Mouse (Mus musculus) hindbrain, embryonic 16.5 days (tissue): ENCODE measurements around the gene Faf2. TPM values are rescaled to one million over a fixed set of nuclear protein-coding genes. Genes with fewer than 3 reads are reported as not detected.
A peak's percentile ranks its signal among the peaks of the same experiment; 100 is the strongest.

ENCODE experiments used
- ATAC-seq: fragments of 200-750 bp; cut with Nextera tagmentation; 2 replicates; pipeline ENCODE4 v1.8.0; 2017; ENCODE audit warnings: moderate TSS enrichment, moderate library complexity
- H3K27ac ChIP-seq: fragments of 300-500 bp; sonication (generic); 2 replicates; pipeline ENCODE4 v1.5.1; 2014; ENCODE audit warnings: low read depth, mild to moderate bottlenecking, control low read depth, low read length, moderate library complexity
- H3K27me3 ChIP-seq: fragments of 300-500 bp; sonication (generic); replicated peaks from 2 replicates; pipeline ENCODE4 v1.6.1; 2014; ENCODE audit warnings: low read length; ENCODE audit not compliant: control insufficient read depth, insufficient read depth
- H3K36me3 ChIP-seq: fragments of 300-500 bp; sonication (generic); 2 replicates; pipeline ENCODE4 v1.6.1; 2014; ENCODE audit warnings: mild to moderate bottlenecking, low read length, moderate library complexity, mixed read lengths; ENCODE audit not compliant: control insufficient read depth, insufficient read depth
- H3K4me1 ChIP-seq: fragments of 300-500 bp; sonication (generic); 2 replicates; pipeline ENCODE4 v1.6.1; 2014; ENCODE audit warnings: low read depth, low read length; ENCODE audit not compliant: control insufficient read depth, insufficient read depth
- H3K4me2 ChIP-seq: fragments of 300-500 bp; sonication (generic); 2 replicates; pipeline ENCODE4 v1.6.1; 2014; ENCODE audit warnings: mild to moderate bottlenecking, low read length, control low read depth, moderate library complexity
- H3K4me3 ChIP-seq: fragments of 300-500 bp; sonication (generic); 2 replicates; pipeline ENCODE4 v1.5.1; 2014; ENCODE audit warnings: mild to moderate bottlenecking, low read length, control low read depth, moderate library complexity
- H3K9ac ChIP-seq: fragments of 300-500 bp; sonication (generic); 2 replicates; pipeline ENCODE4 v1.6.1; 2014; ENCODE audit warnings: low read depth, mild to moderate bottlenecking, control low read depth, low read length, moderate library complexity
- H3K9me3 ChIP-seq: fragments of 300-500 bp; sonication (generic); 2 replicates; pipeline ENCODE4 v1.6.1; 2014; ENCODE audit warnings: mild to moderate bottlenecking, low read length, moderate library complexity; ENCODE audit not compliant: control insufficient read depth
- WGBS: fragments of 180-500 bp; shearing (Covaris S2); extraction: QIAGEN DNeasy Blood & Tissue Kit; methylation state at CpG from one replicate; pipeline ENCODE4 v1.1.7; 2014; 5-methylcytosine and 5-hydroxymethylcytosine counted together
- polyA plus RNA-seq: library from polyadenylated mRNA; unstranded; fragments of >200 nt; fragmentation: Nextera tagmentation; extraction: Ambion mirVana; gene quantifications from 2 replicates; pipeline ENCODE4 v1.2.1, GENCODE M21; 2015

The Faf2 gene
- polyA plus RNA-seq, 1 experiment from 2014 or later = 61.9 TPM

DNA sequence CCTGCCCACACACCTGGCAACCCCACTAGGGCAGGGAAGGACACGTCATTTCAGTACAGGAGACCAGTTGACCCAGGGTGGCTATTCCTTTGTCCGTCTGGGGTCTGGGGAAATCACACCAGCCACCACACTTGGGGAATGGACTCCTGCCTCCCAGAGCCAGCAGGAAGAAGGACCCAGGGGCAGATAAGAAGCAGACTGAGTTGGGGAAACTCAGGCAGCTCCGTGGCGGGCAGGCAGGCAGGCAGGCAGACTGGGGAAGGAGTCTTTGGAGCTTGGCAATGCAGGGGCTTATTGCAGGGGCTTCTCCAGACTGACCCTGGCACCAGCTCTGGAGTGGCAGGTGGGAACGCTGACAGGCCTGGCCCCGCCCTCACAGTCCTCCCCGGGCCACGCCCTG lies 59.7 kb downstream of the Faf2 start:
- Histone ChIP-seq H3K36me3 (peaks cover 45% of the 10 kb centered on the region), H3K27me3 (no peaks in the 10 kb centered on the region), H3K27ac (no peak overlapping the region), H3K4me2 (no peak overlapping the region), H3K9me3 (no peaks in the 10 kb centered on the region), H3K4me1 (peaks cover 25% of the 10 kb centered on the region), H3K4me3 (no peak overlapping the region), H3K9ac (no peak overlapping the region)
- ATAC-seq = no peak
- 89% methylated on average over 8 of the region's 8 CpGs for WGBS

DNA sequence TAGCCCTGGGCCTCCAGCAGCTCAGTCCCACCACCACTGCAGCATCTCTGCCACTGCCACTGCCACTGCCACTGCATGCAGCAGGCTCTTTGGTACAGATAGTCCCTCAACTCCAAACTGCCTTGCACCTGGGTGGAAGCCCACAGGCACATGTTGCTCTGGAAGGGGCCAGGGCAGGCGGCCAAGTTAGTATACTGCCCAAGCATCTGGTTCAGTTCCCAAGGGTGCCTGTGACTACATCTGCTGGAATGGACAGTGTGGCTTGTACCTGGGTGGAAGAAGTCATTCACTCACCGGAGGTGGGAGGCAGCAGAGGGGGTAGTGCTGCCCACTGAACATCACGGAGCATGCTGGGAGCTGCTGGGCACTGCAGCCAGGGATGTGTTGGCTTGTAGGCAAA lies 61.7 kb downstream of the Faf2 start:
- Histone ChIP-seq H3K4me1 (peaks cover 28% of the 10 kb centered on the region), H3K4me2 (no peak overlapping the region), H3K27me3 (no peaks in the 10 kb centered on the region), H3K36me3 (peaks cover 45% of the 10 kb centered on the region), H3K27ac (no peak overlapping the region), H3K9me3 (no peaks in the 10 kb centered on the region), H3K4me3 (no peak overlapping the region), H3K9ac (no peak overlapping the region)
- no peak for ATAC-seq
- WGBS = 86% methylated on average over 3 of the region's 3 CpGs

DNA sequence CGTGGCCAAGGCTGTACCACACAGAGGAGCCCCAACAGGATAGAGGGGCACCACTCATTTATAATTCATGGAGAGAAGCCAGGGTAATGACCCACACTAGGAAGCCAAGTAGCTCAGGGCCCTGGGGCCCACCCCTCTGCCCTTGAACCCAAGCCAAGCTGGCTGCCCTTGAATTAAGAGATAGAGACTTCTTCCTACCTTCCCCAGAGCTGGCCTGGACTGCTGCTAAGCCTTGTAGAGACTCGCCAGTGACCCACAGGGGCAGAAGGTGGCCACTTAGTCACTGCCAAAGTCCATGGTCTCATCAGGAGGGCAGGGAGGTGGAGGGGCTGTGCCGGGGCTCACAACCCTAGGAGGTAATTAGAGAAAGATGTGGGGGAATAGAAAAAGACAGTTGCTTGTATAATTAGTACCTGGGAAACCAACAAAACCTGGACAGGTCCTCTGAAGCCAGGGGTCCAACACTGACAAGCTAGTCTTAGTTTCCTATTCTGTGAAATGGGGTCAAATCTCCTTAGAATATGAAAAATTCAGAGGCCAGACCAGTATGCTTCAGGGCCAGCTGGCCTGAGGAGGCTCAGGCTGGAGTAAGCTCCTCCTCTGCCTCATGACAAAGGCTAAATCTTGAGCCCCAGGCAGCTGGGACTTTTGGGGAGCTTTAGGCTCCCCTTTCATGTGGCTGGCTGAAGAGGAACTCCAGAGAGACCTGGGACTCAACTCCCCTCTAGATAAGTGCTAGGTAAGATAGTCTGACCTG lies 62.7 kb downstream of the Faf2 start:
- H3K4me2 ChIP-seq = peak overlapping the region; percentile 77
- no peaks in the 10 kb centered on the region for H3K27me3 ChIP-seq
- H3K4me1 ChIP-seq = peaks cover 31% of the 10 kb centered on the region
- WGBS = 61% methylated on average over 3 of the region's 3 CpGs
- no peak for ATAC-seq
- H3K9ac ChIP-seq = peak overlapping the region; percentile 31; the same call in 1 of the 2 replicates
- no peaks in the 10 kb centered on the region for H3K9me3 ChIP-seq
- no peak overlapping the region for H3K27ac ChIP-seq
- peak overlapping the region; percentile 69 for H3K4me3 ChIP-seq
- peaks cover 42% of the 10 kb centered on the region for H3K36me3 ChIP-seq

DNA sequence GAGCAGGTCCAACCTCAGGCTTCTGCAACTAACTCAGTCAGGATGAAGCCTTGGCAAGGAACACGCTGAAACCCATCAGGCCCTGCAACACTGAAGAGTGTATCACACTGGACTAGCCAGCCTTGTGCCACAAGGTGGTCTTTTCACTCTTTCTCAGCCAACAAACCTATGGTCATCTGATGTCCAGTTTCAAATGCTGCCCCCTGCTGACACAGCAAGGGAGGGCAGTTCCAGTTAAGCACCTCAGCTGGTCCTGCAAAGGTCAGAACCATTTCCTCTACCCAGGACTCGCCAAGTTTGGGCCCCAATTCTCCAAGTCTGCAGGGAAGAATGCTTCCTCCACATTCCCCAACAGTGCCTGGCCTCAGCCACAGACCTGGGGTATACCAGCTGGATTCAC lies 63.6 kb downstream of the Faf2 start:
- ATAC-seq = no peak
- H3K9me3 ChIP-seq = no peaks in the 10 kb centered on the region
- H3K27ac ChIP-seq = no peak overlapping the region
- no peaks in the 10 kb centered on the region for H3K27me3 ChIP-seq
- peak overlapping the region; percentile 77 for H3K4me2 ChIP-seq
- peak overlapping the region; percentile 95 for H3K9ac ChIP-seq
- WGBS = 39% methylated on average over 2 of the region's 2 CpGs
- peaks cover 39% of the 10 kb centered on the region for H3K36me3 ChIP-seq
- H3K4me1 ChIP-seq = peaks cover 31% of the 10 kb centered on the region
- peak overlapping the region; percentile 69 for H3K4me3 ChIP-seq

DNA sequence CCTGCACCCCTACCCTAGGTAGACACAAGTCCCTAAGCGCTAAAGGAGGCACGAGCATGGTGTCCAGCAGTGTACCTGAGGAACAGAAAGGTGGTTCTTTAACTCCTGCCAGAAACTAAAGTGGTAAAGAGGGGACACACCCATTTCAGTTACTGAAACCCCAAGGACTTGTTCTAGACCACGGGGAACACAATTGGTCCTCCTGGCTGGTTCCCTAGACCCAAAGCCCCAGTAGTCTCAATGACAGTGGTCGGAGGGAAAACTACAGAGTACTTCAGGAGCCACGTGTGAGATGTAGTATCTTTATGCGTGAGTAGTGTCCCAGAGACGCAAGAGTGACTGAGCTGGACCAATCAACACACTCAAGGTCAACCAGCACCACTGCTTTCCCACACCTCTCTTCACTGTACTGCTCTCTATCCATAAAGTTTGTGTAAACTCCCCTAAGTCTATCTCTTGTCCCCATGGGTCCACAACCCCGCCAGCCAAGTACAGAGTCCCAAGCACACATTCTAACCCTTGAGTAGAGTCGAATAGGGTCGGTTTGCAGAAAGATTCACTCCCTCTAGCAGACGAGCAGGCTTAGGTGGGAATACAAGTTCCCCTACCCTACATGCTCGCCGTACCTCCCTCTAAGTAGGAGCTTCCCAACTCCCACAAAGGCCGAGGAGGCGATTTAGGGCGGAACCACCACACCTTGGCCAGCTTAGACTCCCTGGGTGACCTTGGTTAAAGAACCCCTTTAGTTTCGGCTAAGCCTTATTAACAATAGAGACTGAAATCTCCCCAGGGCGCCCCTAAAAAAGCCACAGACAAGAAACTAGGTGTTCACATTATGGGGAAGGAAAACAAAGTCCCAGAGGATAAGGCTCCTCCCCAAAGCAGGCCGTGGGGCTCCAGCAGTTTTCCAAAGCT lies 64.8 kb downstream of the Faf2 start:
- Histone ChIP-seq H3K9me3 (no peaks in the 10 kb centered on the region), H3K9ac (peak overlapping the region; percentile 95), H3K4me3 (peak overlapping the region; percentile 69), H3K4me1 (peaks cover 35% of the 10 kb centered on the region), H3K36me3 (peaks cover 27% of the 10 kb centered on the region), H3K27ac (peak overlapping the region; percentile 99), H3K27me3 (no peaks in the 10 kb centered on the region), H3K4me2 (peak overlapping the region; percentile 77)
- WGBS = 5% methylated on average over 19 of the region's 19 CpGs
- no peak for ATAC-seq

DNA sequence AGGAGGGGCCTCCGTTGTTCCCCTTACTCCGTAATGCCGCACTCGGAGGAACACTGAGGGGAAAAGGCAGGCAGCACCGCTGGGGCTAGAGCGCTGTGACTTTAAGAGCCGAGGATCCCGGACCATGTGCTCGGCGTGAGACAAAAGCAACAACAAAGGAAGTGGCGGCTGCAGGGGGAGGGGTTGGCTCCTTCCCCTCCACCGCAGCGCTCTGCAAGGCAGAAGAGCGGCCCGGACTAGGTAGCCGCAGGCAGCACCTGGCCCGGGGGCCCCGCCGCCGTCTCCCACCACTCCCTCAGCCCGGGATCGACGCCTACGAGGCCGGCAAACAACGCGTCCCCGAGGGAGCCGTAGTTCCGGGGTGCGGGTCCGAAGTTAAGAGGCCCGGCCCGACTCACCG lies 65.5 kb downstream of the Faf2 start:
- WGBS = 0% methylated on average over 31 of the region's 35 CpGs
- peak overlapping the region; percentile 99 for H3K27ac ChIP-seq
- peak overlapping the region; percentile 95 for H3K9ac ChIP-seq
- no peaks in the 10 kb centered on the region for H3K9me3 ChIP-seq
- peak; percentile 61 for ATAC-seq
- H3K4me2 ChIP-seq = peak overlapping the region; percentile 77
- H3K4me3 ChIP-seq = peak overlapping the region; percentile 69
- H3K27me3 ChIP-seq = no peaks in the 10 kb centered on the region
- H3K4me1 ChIP-seq = peaks cover 42% of the 10 kb centered on the region
- peaks cover 20% of the 10 kb centered on the region for H3K36me3 ChIP-seq

DNA sequence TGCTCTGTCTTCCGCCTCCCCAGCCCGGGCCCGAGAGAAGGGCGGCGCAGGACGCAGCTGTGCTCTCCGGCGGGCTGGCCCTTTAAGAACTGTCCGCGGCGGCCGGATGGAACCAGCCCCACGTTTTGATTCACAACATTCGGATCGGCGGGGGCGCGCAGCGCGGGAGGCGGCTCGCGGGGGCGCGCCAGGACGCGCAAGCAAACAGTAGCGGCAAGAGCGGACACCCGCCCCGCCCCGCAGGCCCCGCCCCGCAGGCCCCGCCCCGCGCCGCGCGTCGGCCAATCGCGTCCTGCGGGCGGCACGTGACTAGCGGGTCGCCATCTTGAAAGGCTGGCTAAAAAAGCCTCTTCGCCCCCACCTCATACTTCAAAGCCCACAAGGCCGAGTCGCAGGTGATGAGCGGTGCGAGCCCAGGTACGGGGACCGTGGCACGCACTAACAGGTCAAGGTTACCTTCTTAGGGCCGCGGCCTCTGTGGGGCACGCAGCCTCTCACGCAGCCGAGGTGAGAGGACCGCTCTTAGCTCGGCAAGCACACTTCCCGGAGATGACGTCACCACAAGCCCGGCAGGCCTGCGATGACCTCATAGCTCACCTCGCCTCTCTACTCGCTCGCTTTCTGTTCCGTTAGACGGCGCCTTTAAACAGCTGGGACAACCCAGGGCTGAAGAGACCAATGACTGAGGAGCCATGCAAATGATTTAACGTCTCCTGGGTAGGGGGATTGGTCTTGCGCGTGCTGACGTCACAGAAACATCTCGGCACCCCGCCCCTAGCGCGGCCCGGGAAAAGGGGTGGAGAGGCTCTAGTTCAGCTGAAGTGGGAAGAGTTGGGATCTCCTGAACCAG lies 66.2 kb downstream of the Faf2 start:
- Histone ChIP-seq H3K4me3 (peak overlapping the region; percentile 69), H3K4me2 (peak overlapping the region; percentile 77), H3K36me3 (peaks cover 13% of the 10 kb centered on the region), H3K27ac (peak overlapping the region; percentile 99), H3K27me3 (no peaks in the 10 kb centered on the region), H3K9me3 (no peaks in the 10 kb centered on the region), H3K9ac (peak overlapping the region; percentile 95), H3K4me1 (peaks cover 49% of the 10 kb centered on the region)
- WGBS = under 1% methylated on average over 61 of the region's 82 CpGs
- peak; percentile 91 for ATAC-seq

DNA sequence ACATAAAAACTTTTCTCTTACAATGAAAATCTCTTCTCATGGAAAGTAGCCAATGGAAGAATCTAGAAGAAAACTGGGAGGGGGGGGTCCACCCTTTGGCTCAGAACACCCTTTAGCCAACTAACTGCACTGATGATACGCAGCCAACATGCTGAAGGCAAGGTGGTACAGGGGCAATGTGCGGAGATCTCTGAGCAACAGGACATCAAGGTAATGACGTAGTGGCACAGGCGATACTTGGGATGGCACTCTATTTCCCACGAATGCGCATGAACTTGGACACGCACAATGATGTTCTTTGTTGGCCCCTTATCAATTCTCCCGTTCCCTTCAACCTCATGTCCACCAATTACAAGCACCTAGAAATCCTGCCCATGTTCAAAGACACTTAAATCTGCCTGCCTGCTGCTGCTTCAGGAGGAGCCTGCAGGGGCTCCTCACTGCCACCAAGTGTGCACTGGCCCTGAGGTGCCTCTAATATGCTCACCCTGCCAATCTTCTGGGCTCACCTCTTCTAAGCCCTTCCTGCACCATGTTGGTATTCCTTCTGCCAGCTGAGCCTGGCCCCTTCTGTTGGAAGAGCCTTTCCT lies 68.7 kb downstream of the Faf2 start:
- H3K9ac ChIP-seq = no peak overlapping the region
- H3K27ac ChIP-seq = no peak overlapping the region
- H3K36me3 ChIP-seq = no peaks in the 10 kb centered on the region
- H3K4me3 ChIP-seq = no peak overlapping the region
- no peak overlapping the region for H3K4me2 ChIP-seq
- H3K27me3 ChIP-seq = no peaks in the 10 kb centered on the region
- H3K4me1 ChIP-seq = peaks cover 40% of the 10 kb centered on the region
- H3K9me3 ChIP-seq = no peaks in the 10 kb centered on the region
- 95% methylated on average over 8 of the region's 8 CpGs for WGBS
- no peak for ATAC-seq
